Mouse (Mus musculus) ES-E14 (cell line): ENCODE data around the gene Bmx.

Experiments
- HCFC1 ChIP-seq: IDR thresholded peaks from 2 replicates; pipeline ENCODE4 v1.6.1; 2012; ENCODE audit warnings: low read length, inconsistent platforms, borderline replicate concordance; ENCODE audit not compliant: insufficient read depth
- MAFK ChIP-seq: IDR thresholded peaks from 2 replicates; pipeline ENCODE4 v1.6.1; 2014; ENCODE audit warnings: mild to moderate bottlenecking, low read depth, low read length, inconsistent platforms; ENCODE audit not compliant: insufficient read depth
- ZC3H11A ChIP-seq: IDR thresholded peaks from 2 replicates; pipeline ENCODE4 v1.6.1; 2012; ENCODE audit warnings: low read depth, mild to moderate bottlenecking, inconsistent platforms, low read length, borderline replicate concordance
- ZNF384 ChIP-seq: IDR thresholded peaks from 2 replicates; pipeline ENCODE4 v1.6.1; 2012; ENCODE audit warnings: low read depth, low read length, inconsistent platforms

DNA sequence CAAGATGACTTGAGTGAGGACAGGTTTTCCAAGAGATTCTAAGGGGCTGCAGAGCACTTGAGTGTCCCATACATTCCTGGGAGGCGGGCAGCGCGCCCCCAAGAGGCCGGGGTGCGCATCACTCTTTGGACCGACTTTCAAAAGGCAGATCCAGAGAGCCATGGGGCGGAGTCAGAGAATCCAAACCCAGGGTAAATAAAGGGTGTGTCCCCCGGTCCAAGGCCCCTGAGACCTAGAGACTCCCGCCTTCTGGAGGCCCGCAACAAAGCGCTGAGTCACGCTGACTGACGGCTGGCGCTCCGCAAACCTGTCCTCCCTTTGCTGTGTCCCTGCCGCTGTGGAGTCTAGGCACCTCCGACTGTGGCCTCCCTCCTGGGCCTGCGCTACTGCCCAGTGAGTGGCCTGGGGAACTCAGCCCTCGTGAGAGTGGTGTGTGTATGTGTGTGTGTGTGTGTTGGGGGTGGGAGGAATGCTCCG, 11.3 kb upstream of the Bmx start, which contains the start of gene Pir:
- peak; percentile 95 for TF ChIP-seq MAFK
- no peak for TF ChIP-seq ZNF384
- no peak for TF ChIP-seq ZC3H11A
- TF ChIP-seq HCFC1, result no peak
